Mouse (Mus musculus) neural tube, embryonic 15.5 days (tissue): ENCODE results near the gene Drg1. TPM values are rescaled to one million over a fixed set of nuclear protein-coding genes. Genes with fewer than 3 reads are reported as not detected.

ENCODE experiments used
- ATAC-seq: fragments of 200-750 bp; cut with Nextera tagmentation; 2 replicates; pipeline ENCODE4 v1.8.0; 2017; ENCODE audit warnings: mild to moderate bottlenecking, moderate TSS enrichment, moderate library complexity; ENCODE audit not compliant: low FRiP score
- H3K27ac ChIP-seq: fragments of 300-500 bp; sonication (generic); replicated peaks from 2 replicates; pipeline ENCODE4 v1.5.1; 2015; ENCODE audit warnings: mild to moderate bottlenecking, inconsistent platforms
- H3K27me3 ChIP-seq: fragments of 300-500 bp; sonication (generic); replicated peaks from 2 replicates; pipeline ENCODE4 v1.6.1; 2015; ENCODE audit warnings: inconsistent platforms
- H3K36me3 ChIP-seq: fragments of 300-500 bp; sonication (generic); 2 replicates; pipeline ENCODE4 v1.6.1; 2015; ENCODE audit warnings: inconsistent platforms
- H3K4me1 ChIP-seq: fragments of 300-500 bp; sonication (generic); 2 replicates; pipeline ENCODE4 v1.6.1; 2015; ENCODE audit warnings: inconsistent platforms
- H3K4me2 ChIP-seq: fragments of 300-500 bp; sonication (generic); 2 replicates; pipeline ENCODE4 v1.6.1; 2015; ENCODE audit warnings: inconsistent platforms, mild to moderate bottlenecking, moderate library complexity
- H3K4me3 ChIP-seq: fragments of 300-500 bp; sonication (generic); replicated peaks from 2 replicates; pipeline ENCODE4 v1.5.1; 2015; ENCODE audit warnings: mild to moderate bottlenecking, inconsistent platforms
- H3K9ac ChIP-seq: fragments of 300-500 bp; sonication (generic); replicated peaks from 2 replicates; pipeline ENCODE4 v1.6.1; 2015; ENCODE audit warnings: mild to moderate bottlenecking, inconsistent platforms
- H3K9me3 ChIP-seq: fragments of 300-500 bp; sonication (generic); replicated peaks from 2 replicates; pipeline ENCODE4 v1.6.1; 2016; ENCODE audit warnings: inconsistent platforms
- WGBS: fragments of 180-500 bp; shearing (Covaris S2); methylation state at CpG from one replicate; pipeline ENCODE4 v1.1.7; 2015; ENCODE audit warnings: mixed read lengths; 5-methylcytosine and 5-hydroxymethylcytosine counted together
- polyA plus RNA-seq: library from polyadenylated mRNA; unstranded; fragments of >200 nt; fragmentation: Nextera tagmentation; extraction: Ambion mirVana; gene quantifications from 2 replicates; pipeline ENCODE4 v1.2.1, GENCODE M21; 2015

Gene Drg1
- 194 and 208 TPM in 2 replicates for polyA plus RNA-seq

- peak; percentile 99 for ATAC-seq
- Histone ChIP-seq H3K36me3 (peaks cover 18% of the 10 kb centered on the region), H3K4me1 (peaks cover 34% of the 10 kb centered on the region), H3K4me3 (peak within 1 kb of the TSS; percentile 94), H3K9ac (peak within 1 kb of the TSS; percentile 98), H3K27me3 (no peaks in the 10 kb centered on the region), H3K9me3 (no peaks in the 10 kb centered on the region), H3K27ac (peak within 1 kb of the TSS; percentile 95), H3K4me2 (peak within 1 kb of the TSS; percentile 71)
- WGBS = under 1% methylated on average over 71 of the region's 72 CpGs
Measured at GRCm38 (mm10) chr11:3266079-3266685, at the start of gene Drg1. Gene Drg1 (minus strand): TSS chr11:3266415.

GRCm38 (mm10) chr11:3314148-3314547 lies 47.9 kb upstream of the Drg1 start:
- Histone ChIP-seq H3K36me3 (peaks cover 24% of the 10 kb centered on the region), H3K9me3 (no peaks in the 10 kb centered on the region), H3K4me1 (no peaks in the 10 kb centered on the region), H3K27me3 (no peaks in the 10 kb centered on the region), H3K27ac (no peak overlapping the region), H3K4me3 (no peak overlapping the region), H3K4me2 (no peak overlapping the region), H3K9ac (no peak overlapping the region)
- no peak for ATAC-seq
- WGBS = 37% methylated on average over 2 of the region's 2 CpGs

DNA sequence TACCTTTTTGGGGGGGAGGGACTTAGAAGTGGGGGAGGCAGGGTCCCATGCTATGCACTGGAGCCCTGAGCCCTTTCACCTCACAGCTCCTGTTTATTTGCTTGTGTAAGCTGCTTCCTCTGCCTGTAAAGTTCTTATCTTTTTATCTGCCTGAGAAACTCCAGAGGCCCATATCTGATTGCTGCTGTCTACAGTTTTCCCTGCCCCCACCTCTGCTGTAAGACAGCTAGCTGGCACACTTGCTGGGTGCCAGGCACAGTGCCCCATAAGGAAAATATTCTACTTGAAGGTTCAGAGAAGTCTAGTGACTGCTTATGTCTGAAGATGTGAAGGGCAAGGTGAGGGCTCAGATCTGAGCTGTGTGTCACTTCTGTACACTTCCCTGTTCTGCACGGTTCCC lies 47.1 kb upstream of the Drg1 start:
- no peak for ATAC-seq
- H3K9me3 ChIP-seq = no peaks in the 10 kb centered on the region
- H3K27me3 ChIP-seq = no peaks in the 10 kb centered on the region
- H3K4me1 ChIP-seq = no peaks in the 10 kb centered on the region
- WGBS = 84% methylated on average over 1 of the region's 1 CpGs
- H3K9ac ChIP-seq = no peak overlapping the region
- H3K27ac ChIP-seq = no peak overlapping the region
- no peak overlapping the region for H3K4me3 ChIP-seq
- H3K36me3 ChIP-seq = peaks cover 33% of the 10 kb centered on the region
- H3K4me2 ChIP-seq = no peak overlapping the region

DNA sequence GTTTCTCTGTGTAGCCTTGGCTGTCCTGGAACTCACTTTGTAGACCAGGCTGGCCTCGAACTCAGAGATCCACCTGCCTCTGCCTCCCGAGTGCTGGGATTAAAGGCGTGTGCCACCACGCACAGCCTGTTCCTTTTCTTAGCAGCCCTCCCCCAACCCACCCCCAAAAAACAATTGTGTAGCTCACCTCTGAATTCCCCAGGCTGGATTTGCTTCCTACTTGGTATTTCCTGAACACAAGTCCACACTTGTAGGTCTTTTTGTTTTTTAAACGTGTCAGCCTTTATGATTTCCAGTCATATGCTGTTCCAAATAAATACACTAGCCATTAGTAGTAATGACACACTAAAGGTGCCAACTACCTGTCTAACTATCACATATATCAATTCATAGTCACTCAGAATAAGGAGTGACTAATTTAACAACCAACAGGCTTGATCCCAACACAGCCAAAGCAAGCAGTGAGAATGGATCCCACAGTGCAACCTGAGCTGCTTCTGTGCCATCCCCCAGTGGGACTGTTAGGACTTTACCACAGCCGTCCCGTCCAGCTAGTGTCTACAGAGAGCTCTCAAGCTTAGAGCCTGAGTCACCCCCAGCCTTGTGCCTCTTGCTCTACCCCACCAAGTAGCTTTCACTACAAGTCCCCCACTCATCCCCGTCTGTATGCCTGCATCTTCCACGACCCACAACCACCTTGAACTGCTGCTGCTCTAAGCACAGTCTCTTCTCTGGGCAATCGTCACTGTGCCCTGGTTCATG lies 45.6 kb upstream of the Drg1 start:
- no peak for ATAC-seq
- H3K9ac ChIP-seq = no peak overlapping the region
- no peaks in the 10 kb centered on the region for H3K4me1 ChIP-seq
- H3K4me3 ChIP-seq = no peak overlapping the region
- no peaks in the 10 kb centered on the region for H3K27me3 ChIP-seq
- no peak overlapping the region for H3K4me2 ChIP-seq
- WGBS = 86% methylated on average over 10 of the region's 10 CpGs
- no peak overlapping the region for H3K27ac ChIP-seq
- H3K9me3 ChIP-seq = no peaks in the 10 kb centered on the region
- peaks cover 48% of the 10 kb centered on the region for H3K36me3 ChIP-seq

DNA sequence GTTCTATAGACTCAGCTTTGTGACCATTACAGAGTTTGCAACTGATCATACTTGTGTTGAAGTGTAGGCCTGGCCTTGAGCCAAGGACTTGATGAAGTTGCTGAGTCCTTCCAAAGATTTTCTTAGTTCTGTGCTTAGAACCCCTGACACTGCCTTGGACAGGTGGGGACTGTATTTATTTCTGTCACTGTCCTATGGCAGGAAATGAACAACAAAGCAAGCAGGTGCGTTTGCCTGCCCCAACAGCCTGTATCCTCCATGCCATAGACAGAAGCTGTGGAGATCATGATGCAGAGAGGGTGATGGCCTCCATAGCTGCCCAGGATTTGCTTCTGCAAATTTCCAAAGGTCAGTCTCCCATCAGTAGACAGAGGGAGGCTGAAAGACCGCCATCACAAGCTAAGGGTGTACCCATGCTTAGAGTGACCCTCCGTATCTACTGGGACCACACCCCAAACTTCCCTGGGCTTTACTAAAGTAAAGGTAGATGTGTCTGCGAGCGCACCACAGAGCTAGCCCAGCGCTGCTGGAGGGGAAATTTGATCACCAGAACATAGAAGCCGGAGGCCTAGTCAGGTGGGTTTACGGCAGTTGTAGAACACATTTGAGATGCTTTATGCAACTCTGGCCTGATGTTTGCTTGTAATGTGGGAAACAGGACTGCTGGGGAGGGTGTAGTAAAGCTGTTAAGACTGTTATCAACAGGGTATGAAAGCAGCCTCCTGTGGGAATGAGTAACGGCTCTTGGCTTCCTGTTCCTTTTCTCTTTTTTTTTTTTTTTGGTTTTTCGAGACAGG lies 44.8 kb upstream of the Drg1 start:
- Histone ChIP-seq H3K4me1 (no peaks in the 10 kb centered on the region), H3K27me3 (no peaks in the 10 kb centered on the region), H3K9ac (no peak overlapping the region), H3K36me3 (peaks cover 56% of the 10 kb centered on the region), H3K4me3 (no peak overlapping the region), H3K4me2 (no peak overlapping the region), H3K27ac (no peak overlapping the region), H3K9me3 (no peaks in the 10 kb centered on the region)
- no peak for ATAC-seq
- WGBS = 88% methylated on average over 10 of the region's 10 CpGs

GRCm38 (mm10) chr11:3309884-3310283 lies 43.7 kb upstream of the Drg1 start:
- no peaks in the 10 kb centered on the region for H3K4me1 ChIP-seq
- no peak overlapping the region for H3K4me2 ChIP-seq
- no peak for ATAC-seq
- no peaks in the 10 kb centered on the region for H3K9me3 ChIP-seq
- H3K4me3 ChIP-seq = no peak overlapping the region
- H3K27me3 ChIP-seq = no peaks in the 10 kb centered on the region
- no peak overlapping the region for H3K27ac ChIP-seq
- no peak overlapping the region for H3K9ac ChIP-seq
- H3K36me3 ChIP-seq = peaks cover 67% of the 10 kb centered on the region
- WGBS = 95% methylated on average over 4 of the region's 4 CpGs

GRCm38 (mm10) chr11:3307875-3308274 lies 41.7 kb upstream of the Drg1 start:
- Histone ChIP-seq H3K4me2 (no peak overlapping the region), H3K4me1 (no peaks in the 10 kb centered on the region), H3K27ac (no peak overlapping the region), H3K27me3 (no peaks in the 10 kb centered on the region), H3K4me3 (no peak overlapping the region), H3K9me3 (no peaks in the 10 kb centered on the region), H3K36me3 (peaks cover 85% of the 10 kb centered on the region), H3K9ac (no peak overlapping the region)
- ATAC-seq = no peak
- WGBS = 96% methylated on average over 3 of the region's 3 CpGs

DNA sequence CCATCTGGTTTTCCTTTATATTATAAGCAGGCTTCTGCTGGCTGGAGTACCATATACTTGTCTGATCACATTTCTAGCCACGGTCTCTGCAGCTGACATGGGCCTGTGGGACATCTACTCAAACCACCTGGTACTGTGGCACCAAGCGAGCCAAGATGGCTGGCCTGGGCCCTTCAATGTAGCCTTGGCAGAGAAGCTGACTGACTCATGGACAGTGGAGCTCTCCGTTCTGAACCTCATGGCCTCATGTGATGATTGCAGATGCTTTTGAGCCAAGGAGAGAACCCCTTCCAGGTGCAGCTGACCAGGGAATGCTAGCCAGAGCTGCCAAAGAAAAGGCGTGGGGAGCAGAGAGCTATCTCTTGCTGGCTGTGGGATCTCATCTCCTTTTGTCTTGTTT lies 39.6 kb upstream of the Drg1 start:
- Histone ChIP-seq H3K36me3 (peaks cover 97% of the 10 kb centered on the region), H3K4me1 (no peaks in the 10 kb centered on the region), H3K27me3 (no peaks in the 10 kb centered on the region), H3K4me3 (no peak overlapping the region), H3K9me3 (no peaks in the 10 kb centered on the region), H3K4me2 (no peak overlapping the region), H3K9ac (no peak overlapping the region), H3K27ac (no peak overlapping the region)
- ATAC-seq = no peak
- 96% methylated on average over 4 of the region's 4 CpGs for WGBS

DNA sequence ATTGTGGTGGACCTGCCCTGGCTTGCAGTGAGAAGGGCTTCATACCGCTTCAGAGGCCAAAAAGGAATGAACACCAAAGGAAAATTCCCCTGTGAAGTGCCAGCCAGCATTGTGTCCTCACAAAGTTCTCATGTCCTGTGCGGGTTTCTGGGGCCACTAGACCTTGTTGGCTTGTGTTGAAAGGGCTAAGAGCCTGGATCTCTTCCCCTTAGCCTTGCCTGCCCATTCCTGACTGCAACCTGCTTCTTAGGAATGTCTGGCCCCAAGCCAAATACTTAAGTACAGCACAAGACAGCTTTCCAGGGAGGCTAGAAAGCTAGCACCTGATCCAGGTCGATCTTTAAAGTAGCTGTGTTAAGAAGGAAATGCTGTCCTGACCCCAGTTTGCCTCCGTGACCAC lies 36.6 kb upstream of the Drg1 start:
- Histone ChIP-seq H3K4me2 (no peak overlapping the region), H3K27ac (no peak overlapping the region), H3K4me3 (no peak overlapping the region), H3K27me3 (no peaks in the 10 kb centered on the region), H3K9me3 (no peaks in the 10 kb centered on the region), H3K9ac (no peak overlapping the region), H3K4me1 (0 out of 2 replicates have a peak, but pooled peaks cover 3% of the 10 kb centered on the region), H3K36me3 (peaks cover 96% of the 10 kb centered on the region)
- no peak for ATAC-seq
- WGBS = 79% methylated on average over 4 of the region's 4 CpGs

GRCm38 (mm10) chr11:3302385-3302784 lies 36.2 kb upstream of the Drg1 start:
- Histone ChIP-seq H3K27me3 (no peaks in the 10 kb centered on the region), H3K36me3 (peaks cover 96% of the 10 kb centered on the region), H3K27ac (no peak overlapping the region), H3K9me3 (no peaks in the 10 kb centered on the region), H3K4me1 (peaks cover 5% of the 10 kb centered on the region; the same call in 1 of the 2 replicates), H3K4me3 (no peak overlapping the region), H3K9ac (no peak overlapping the region), H3K4me2 (no peak overlapping the region)
- no peak for ATAC-seq
- 93% methylated on average over 4 of the region's 4 CpGs for WGBS

- peaks cover 93% of the 10 kb centered on the region for H3K36me3 ChIP-seq
- H3K9me3 ChIP-seq = no peaks in the 10 kb centered on the region
- no peak overlapping the region for H3K4me3 ChIP-seq
- peaks cover 18% of the 10 kb centered on the region for H3K4me1 ChIP-seq
- no peak overlapping the region for H3K27ac ChIP-seq
- H3K9ac ChIP-seq = no peak overlapping the region
- H3K4me2 ChIP-seq = no peak overlapping the region
- 95% methylated on average over 5 of the region's 5 CpGs for WGBS
- H3K27me3 ChIP-seq = no peaks in the 10 kb centered on the region
- no peak for ATAC-seq
Measured at GRCm38 (mm10) chr11:3301075-3301474, 34.9 kb upstream of the Drg1 start.

GRCm38 (mm10) chr11:3298813-3299185 lies 32.6 kb upstream of the Drg1 start:
- Histone ChIP-seq H3K4me3 (no peak overlapping the region), H3K36me3 (peaks cover 91% of the 10 kb centered on the region), H3K9ac (no peak overlapping the region), H3K27ac (no peak overlapping the region), H3K27me3 (no peaks in the 10 kb centered on the region), H3K4me1 (peaks cover 41% of the 10 kb centered on the region), H3K9me3 (no peaks in the 10 kb centered on the region), H3K4me2 (no peak overlapping the region)
- ATAC-seq = no peak
- WGBS = 89% methylated on average over 14 of the region's 14 CpGs
